Mouse (Mus musculus) embryonic facial prominence, embryonic 13.5 days (tissue): ENCODE results near the gene BC035044. TPM values are rescaled to one million over a fixed set of nuclear protein-coding genes. Genes with fewer than 3 reads are reported as not detected.
"Not testable (repeated sequence)": the region's sequence is repeated elsewhere in the genome, so short reads cannot be mapped to it uniquely, and the experiment has no call there.

Source experiments
- ATAC-seq: fragments of 200-750 bp; cut with Nextera tagmentation; 2 replicates; pipeline ENCODE4 v1.8.0; 2017; ENCODE audit warnings: low read depth; ENCODE audit not compliant: insufficient number of reproducible peaks, insufficient read depth, low FRiP score, low TSS enrichment
- H3K27ac ChIP-seq: fragments of 300-500 bp; sonication (generic); 2 replicates; pipeline ENCODE4 v1.5.1; 2015; ENCODE audit warnings: moderate library complexity, mild to moderate bottlenecking, inconsistent platforms
- H3K27me3 ChIP-seq: fragments of 300-500 bp; sonication (generic); 2 replicates; pipeline ENCODE4 v1.6.1; 2015; ENCODE audit warnings: mild to moderate bottlenecking, inconsistent platforms
- H3K36me3 ChIP-seq: fragments of 300-500 bp; sonication (generic); 2 replicates; pipeline ENCODE4 v1.6.1; 2015; ENCODE audit warnings: mild to moderate bottlenecking, inconsistent platforms
- H3K4me1 ChIP-seq: fragments of 300-500 bp; sonication (generic); 2 replicates; pipeline ENCODE4 v1.6.1; 2015; ENCODE audit warnings: inconsistent platforms
- H3K4me2 ChIP-seq: fragments of 300-500 bp; sonication (generic); 2 replicates; pipeline ENCODE4 v1.6.1; 2015; ENCODE audit warnings: moderate library complexity, mild to moderate bottlenecking, inconsistent platforms
- H3K4me3 ChIP-seq: fragments of 300-500 bp; sonication (generic); 2 replicates; pipeline ENCODE4 v1.5.1; 2015; ENCODE audit warnings: mild to moderate bottlenecking, inconsistent platforms
- H3K9ac ChIP-seq: fragments of 300-500 bp; sonication (generic); 2 replicates; pipeline ENCODE4 v1.6.1; 2015; ENCODE audit warnings: mild to moderate bottlenecking, inconsistent platforms
- H3K9me3 ChIP-seq: fragments of 300-500 bp; sonication (generic); 2 replicates; pipeline ENCODE4 v1.6.1; 2016; ENCODE audit warnings: inconsistent platforms
- WGBS: fragments of 180-500 bp; shearing (Covaris S2); methylation state at CpG from one replicate; pipeline ENCODE4 v1.1.7; 2015; ENCODE audit warnings: mixed read lengths; 5-methylcytosine and 5-hydroxymethylcytosine counted together
- polyA plus RNA-seq: library from polyadenylated mRNA; unstranded; fragments of >200 nt; fragmentation: Nextera tagmentation; extraction: Ambion mirVana; gene quantifications from 2 replicates; pipeline ENCODE4 v1.2.1, GENCODE M21; 2015

Gene BC035044
- polyA plus RNA-seq, 1 experiment from 2014 or later: 0.90 TPM

DNA sequence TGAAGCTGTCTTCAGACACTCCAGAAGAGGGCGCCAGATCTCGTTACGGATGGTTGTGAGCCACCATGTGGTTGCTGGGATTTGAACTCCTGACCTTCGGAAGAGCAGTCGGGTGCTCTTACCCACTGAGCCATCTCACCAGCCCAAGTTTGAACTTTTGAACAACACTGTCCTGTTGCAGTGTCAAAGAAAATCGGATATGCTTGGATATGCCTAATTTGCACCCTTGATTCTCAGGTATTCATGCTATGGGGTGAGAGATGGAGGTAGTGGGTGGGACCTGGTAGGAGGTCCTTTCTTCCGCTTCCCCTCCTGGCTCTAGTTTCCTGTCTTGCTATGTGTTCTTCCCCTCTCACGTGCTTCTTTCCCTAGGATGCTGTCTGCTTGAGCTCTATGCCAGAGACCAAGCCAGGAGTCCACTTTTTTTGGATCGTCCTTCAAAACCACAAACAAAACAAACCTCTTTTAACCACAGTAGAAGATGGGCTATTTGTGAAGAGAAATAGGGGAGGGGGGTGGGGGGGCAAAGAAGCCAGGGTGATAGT, 44.9 kb downstream of the BC035044 start:
- WGBS: 49% methylated on average over 9 of the region's 9 CpGs

DNA sequence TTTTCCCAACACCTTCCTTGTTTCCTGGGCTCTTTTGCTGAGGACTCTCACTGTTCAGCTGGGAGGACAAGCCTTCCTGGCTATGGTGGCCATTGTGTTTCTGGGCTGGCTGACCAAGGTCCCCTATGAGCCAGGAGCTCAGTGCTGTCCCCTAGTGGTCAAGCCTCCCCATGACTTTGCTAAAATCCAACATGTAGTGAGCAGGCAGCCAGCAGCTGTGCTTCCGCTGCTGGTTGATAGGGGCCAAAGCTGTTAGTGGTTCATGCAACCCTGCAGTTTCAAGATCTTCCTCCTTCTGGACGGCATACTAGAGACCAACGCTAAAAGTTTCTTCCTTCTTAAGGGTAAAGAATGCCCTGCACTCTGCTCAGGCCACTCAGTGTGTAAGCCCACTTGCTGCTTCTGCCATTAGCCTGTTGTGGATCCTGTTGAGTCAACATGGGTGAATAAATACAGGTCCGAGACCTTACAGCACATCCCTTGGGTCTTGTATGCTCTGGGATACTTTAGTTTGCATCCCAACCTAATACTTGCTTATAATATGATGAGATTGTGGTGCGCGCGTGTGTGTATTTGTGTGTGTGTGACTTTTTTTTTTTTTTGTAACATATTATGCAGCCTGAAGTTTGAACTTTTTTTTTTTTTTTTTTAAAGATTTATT, 45.5 kb downstream of the BC035044 start:
- Histone ChIP-seq H3K27me3 (no peaks in the 10 kb centered on the region), H3K4me1 (peaks cover 8% of the 10 kb centered on the region; the same call in 1 of the 2 replicates), H3K27ac (no peak overlapping the region), H3K4me2 (no peak overlapping the region), H3K9me3 (no peaks in the 10 kb centered on the region), H3K4me3 (no peak overlapping the region), H3K9ac (no peak overlapping the region), H3K36me3 (no peaks in the 10 kb centered on the region)
- ATAC-seq: no peak
- WGBS: 31% methylated on average over 7 of the region's 7 CpGs

More for the DNA sequence above, 44.9 kb downstream of the BC035044 start:
- H3K9me3 ChIP-seq: no peaks in the 10 kb centered on the region
- no peak overlapping the region for H3K9ac ChIP-seq
- H3K4me2 ChIP-seq: no peak overlapping the region
- H3K36me3 ChIP-seq: no peaks in the 10 kb centered on the region
- no peak for ATAC-seq
- H3K27me3 ChIP-seq: no peaks in the 10 kb centered on the region
- H3K4me1 ChIP-seq: peaks cover 8% of the 10 kb centered on the region; the same call in 1 of the 2 replicates
- no peak overlapping the region for H3K27ac ChIP-seq
- H3K4me3 ChIP-seq: no peak overlapping the region

DNA sequence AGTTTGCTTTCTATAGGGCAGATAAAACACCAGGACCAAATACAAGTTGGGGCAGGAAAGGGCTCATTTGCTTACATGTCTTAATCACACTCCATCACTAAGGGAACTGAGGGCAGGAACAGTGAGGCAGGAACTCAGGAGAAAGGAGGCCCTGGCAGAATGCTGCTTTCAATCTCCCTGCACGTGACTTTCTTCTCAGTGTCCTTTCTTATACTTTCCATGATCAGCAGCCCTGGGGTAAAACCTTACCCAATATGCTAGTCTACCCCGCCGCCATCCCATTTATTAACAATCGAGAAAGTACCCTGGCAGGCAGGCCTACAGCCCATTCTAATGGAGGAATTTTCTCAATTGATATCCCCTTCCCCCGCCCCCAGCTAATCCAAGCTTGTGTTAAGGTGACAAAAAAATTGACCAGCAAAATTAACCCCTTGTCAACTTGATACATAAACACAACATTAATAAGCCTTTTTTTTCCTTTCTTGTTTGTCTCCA, 46.3 kb downstream of the BC035044 start:
- Histone ChIP-seq H3K9ac (no peak overlapping the region), H3K27me3 (no peaks in the 10 kb centered on the region), H3K4me1 (peaks cover 10% of the 10 kb centered on the region; the same call in 1 of the 2 replicates), H3K4me3 (no peak overlapping the region), H3K36me3 (no peaks in the 10 kb centered on the region), H3K27ac (no peak overlapping the region), H3K4me2 (peak overlapping the region; percentile 69; the same call in 1 of the 2 replicates), H3K9me3 (no peaks in the 10 kb centered on the region)
- no peak for ATAC-seq
- WGBS: 79% methylated on average over 5 of the region's 5 CpGs

DNA sequence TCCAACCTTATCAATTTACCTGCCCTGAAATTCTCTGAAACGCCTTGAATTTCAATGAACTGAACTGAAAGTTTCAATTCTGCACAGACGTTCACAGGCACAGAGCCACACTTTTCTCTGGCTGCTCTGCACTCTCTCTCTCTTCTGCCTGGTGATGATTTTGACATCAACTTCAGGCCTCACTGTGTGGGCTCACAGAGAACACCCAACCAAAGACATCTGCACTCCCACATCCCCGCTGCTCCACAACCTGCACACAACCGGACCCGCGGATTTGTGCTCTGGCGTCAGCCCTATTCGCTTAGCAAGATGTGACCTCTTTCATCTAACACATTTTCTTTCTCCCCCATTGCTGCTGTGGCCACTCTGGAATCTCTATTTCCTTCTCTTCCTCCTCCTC, 46.8 kb downstream of the BC035044 start:
- H3K9ac ChIP-seq: peak overlapping the region; percentile 78

DNA sequence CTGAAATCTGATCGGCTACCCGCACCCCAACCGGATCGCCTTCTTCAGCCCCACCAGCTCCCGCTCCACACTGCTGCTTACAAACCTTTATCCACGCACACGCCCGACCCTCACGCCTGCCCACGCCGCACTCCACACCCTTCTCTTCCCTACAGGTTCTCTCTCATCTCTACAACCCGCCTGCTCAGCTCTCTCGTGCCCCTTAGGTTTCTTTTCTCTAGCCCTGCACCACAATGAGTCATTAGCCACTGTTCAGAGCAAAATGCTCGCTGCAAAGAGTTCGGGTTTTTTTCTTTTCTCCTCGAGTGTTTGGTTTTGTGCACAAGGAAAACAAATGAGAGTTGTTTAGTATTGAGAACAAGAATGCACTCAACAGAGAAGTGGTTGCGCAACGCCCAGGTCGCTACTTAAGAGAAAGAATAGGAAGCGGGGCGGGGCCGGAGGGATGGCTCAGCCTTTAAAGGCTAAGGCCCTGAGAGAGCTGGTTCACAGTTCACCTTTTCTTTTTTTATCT, 47.4 kb downstream of the BC035044 start:
- under 1% methylated on average over 22 of the region's 22 CpGs for WGBS
- peak overlapping the region; percentile 79 for H3K4me3 ChIP-seq
- H3K27ac ChIP-seq: peak overlapping the region; percentile 96
- no peaks in the 10 kb centered on the region for H3K36me3 ChIP-seq
- H3K4me2 ChIP-seq: peak overlapping the region; percentile 69
- H3K27me3 ChIP-seq: no peaks in the 10 kb centered on the region
- peaks cover 12% of the 10 kb centered on the region; the same call in 1 of the 2 replicates for H3K4me1 ChIP-seq
- H3K9me3 ChIP-seq: no peaks in the 10 kb centered on the region
- ATAC-seq: peak; percentile 15
- H3K9ac ChIP-seq: peak overlapping the region; percentile 78

More for the DNA sequence above, 46.8 kb downstream of the BC035044 start:
- H3K4me3 ChIP-seq: peak overlapping the region; percentile 79
- H3K4me2 ChIP-seq: peak overlapping the region; percentile 69
- H3K9me3 ChIP-seq: no peaks in the 10 kb centered on the region
- H3K4me1 ChIP-seq: peaks cover 12% of the 10 kb centered on the region; the same call in 1 of the 2 replicates
- peak overlapping the region; percentile 96 for H3K27ac ChIP-seq
- H3K27me3 ChIP-seq: no peaks in the 10 kb centered on the region
- no peaks in the 10 kb centered on the region for H3K36me3 ChIP-seq
- 27% methylated on average over 8 of the region's 8 CpGs for WGBS
- no peak for ATAC-seq

DNA sequence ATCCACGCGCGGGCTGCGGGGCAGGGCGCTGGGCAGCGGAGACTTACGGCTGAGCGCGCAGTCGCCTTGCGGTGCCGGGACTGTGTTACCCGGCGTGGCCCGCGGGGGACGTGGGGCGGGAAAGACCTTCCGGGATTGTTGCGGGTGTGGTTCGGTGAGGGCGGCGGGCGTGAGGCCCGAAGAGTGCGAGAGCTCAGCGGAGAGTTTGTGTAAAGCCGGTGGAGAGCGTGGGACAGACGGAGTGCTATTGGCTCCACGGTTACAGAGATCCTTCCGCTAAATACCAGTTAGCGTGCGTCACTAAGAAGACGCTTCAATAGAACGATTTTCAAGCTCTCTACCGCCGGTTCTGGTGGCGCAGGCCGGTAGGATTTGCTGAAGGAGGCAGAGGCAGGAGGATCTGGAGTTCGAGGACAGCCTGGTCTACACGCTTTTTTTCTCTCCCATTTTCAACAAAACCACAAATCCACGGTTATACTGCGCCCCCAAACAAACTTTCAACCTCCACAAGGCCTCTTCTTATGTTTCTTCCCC, 47.9 kb downstream of the BC035044 start:
- Histone ChIP-seq H3K27me3 (no peaks in the 10 kb centered on the region), H3K4me3 (peak overlapping the region; percentile 79), H3K9ac (peak overlapping the region; percentile 87), H3K4me1 (peaks cover 12% of the 10 kb centered on the region; the same call in 1 of the 2 replicates), H3K27ac (peak overlapping the region; percentile 96), H3K36me3 (no peaks in the 10 kb centered on the region), H3K4me2 (peak overlapping the region; percentile 69), H3K9me3 (no peaks in the 10 kb centered on the region)
- ATAC-seq: peak; percentile 76
- under 1% methylated on average over 44 of the region's 44 CpGs for WGBS

DNA sequence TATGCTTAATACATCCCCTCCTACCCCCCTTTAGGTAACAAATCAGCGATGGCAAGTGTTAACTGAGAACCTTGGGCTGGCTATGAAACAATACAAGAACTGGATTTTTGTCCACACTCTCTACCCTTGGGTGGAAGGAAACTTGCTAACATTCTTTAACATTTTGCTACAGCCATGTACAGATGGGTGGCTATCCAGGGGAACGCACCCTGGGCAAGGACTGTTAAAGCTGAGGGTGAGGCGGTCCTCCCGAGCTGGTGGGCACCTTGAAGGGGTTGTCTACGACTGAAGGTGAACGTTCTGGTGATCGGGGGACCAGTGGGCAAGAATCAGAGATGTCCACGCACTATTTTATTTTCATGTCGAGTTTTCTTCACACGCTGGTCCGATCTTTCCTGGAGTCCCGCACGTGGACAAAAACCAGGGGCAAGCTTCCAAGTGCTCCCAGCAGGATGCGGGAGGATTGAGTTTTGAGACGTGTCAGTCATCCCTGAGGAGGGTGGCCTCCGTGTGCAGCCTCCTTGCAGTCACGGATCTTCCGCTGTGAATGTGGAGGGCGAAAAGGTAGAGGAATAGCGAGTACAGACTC, 48.5 kb downstream of the BC035044 start:
- ATAC-seq: no peak
- H3K9ac ChIP-seq: peak overlapping the region; percentile 87
- H3K4me1 ChIP-seq: peaks cover 12% of the 10 kb centered on the region
- WGBS: under 1% methylated on average over 20 of the region's 20 CpGs
- H3K9me3 ChIP-seq: no peaks in the 10 kb centered on the region
- H3K27ac ChIP-seq: peak overlapping the region; percentile 96
- H3K27me3 ChIP-seq: no peaks in the 10 kb centered on the region
- no peaks in the 10 kb centered on the region for H3K36me3 ChIP-seq
- H3K4me2 ChIP-seq: peak overlapping the region; percentile 69
- H3K4me3 ChIP-seq: peak overlapping the region; percentile 79

DNA sequence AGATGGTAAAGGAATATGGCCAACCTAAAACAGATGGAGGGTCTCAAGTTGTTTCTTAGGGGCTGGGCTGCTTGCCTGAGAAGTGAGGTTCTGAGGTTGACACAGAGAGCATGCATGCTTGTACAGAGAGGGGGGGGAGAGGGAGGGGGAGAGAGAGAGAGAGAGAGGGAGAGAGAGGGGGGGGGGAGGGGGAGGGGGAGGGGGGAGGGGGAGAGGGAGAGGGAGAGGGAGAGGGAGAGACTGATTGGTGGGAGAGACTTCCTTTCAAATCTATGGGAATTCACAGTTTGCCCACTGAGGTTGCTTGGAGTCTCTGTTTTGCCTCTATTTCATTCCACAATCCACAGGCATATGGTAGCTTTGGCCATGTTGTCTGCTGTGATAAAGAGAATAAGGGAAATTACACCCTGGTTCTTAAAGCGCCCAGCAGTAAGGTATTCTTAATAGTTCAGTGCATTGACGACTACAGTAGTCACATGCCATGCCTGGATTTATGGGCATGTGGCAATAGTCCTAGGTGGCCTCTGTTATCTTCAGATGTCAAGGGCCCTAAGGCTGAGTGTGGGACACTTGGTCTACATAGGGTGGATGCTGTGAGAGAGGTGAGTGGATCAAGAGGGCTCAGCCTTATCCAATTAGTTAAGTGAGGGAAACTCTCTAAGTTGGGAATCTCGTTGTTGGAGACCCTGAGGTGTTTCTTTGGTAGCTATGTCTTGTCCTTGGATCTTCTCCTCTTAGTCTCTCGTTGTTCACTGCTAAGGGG, 49.4 kb downstream of the BC035044 start:
- Histone ChIP-seq H3K4me1 (peaks cover 18% of the 10 kb centered on the region), H3K4me3 (peak overlapping the region; percentile 79), H3K27ac (peak overlapping the region; percentile 96; the same call in 1 of the 2 replicates), H3K27me3 (no peaks in the 10 kb centered on the region), H3K4me2 (peak overlapping the region; percentile 69), H3K9me3 (no peaks in the 10 kb centered on the region), H3K9ac (peak overlapping the region; percentile 87), H3K36me3 (no peaks in the 10 kb centered on the region)
- no peak for ATAC-seq
- WGBS: 40% methylated on average over 4 of the region's 4 CpGs

DNA sequence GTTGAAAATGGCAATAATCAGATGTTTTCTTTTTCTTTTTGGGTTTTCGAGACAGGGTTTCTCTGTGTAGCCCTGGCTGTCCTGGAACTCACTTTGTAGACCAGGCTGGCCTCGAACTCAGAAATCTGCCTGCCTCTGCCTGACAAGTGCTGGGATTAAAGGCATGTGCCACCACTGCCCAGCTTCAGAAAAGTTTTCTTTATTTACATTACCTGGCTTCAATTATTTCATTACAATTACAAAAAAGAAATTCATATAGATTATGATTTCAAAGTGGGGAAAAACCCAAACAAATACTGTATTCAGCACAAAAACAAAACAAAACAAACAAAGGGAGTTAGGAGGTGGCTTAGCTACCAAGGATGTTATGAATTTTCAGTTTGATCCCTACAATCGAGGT, 50.3 kb downstream of the BC035044 start:
- H3K9me3 ChIP-seq, H3K4me2 ChIP-seq, H3K4me3 ChIP-seq, H3K27me3 ChIP-seq, H3K9ac ChIP-seq, H3K36me3 ChIP-seq, H3K27ac ChIP-seq, ATAC-seq: not testable (repeated sequence)
- WGBS: 81% methylated on average over 3 of the region's 3 CpGs
- H3K4me1 ChIP-seq: peaks cover 18% of the 10 kb centered on the region

DNA sequence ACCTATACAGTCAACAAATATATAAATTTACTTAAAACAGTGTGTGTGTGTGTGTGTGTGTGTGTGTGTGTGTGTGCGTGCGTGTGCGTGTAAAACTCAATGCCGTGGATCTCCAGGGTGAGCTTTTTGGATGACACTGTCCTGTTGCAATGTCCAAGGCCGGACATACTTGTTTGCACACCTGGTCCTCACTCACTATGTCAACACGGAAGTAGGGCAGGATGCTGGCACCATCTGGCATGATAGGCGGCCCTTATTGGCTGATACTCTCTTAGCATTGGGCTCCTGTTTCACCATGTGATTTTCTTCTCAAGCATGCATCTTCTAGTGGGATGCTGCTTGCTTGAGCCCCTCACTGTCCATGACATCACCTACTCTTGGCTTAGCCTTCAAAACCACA, 51.0 kb downstream of the BC035044 start:
- WGBS: 69% methylated on average over 7 of the region's 7 CpGs

More for the DNA sequence above, 51.0 kb downstream of the BC035044 start:
- Histone ChIP-seq H3K4me2 (peak overlapping the region; percentile 66), H3K27me3 (no peaks in the 10 kb centered on the region), H3K4me1 (peaks cover 18% of the 10 kb centered on the region), H3K27ac (no peak overlapping the region), H3K9me3 (no peaks in the 10 kb centered on the region), H3K4me3 (peak overlapping the region; percentile 62), H3K9ac (no peak overlapping the region), H3K36me3 (no peaks in the 10 kb centered on the region)
- ATAC-seq: no peak
